Mouse (Mus musculus) CH12.LX (cell line): ENCODE measurements around the gene AC131692.1. TPM values are rescaled to one million over a fixed set of nuclear protein-coding genes. Genes with fewer than 3 reads are reported as not detected.

Experiments used
- DNase-seq: peaks from one replicate; pipeline ENCODE4 v3.0.0-alpha.2; 2013; ENCODE audit errors: extremely low read depth
- H3K27ac ChIP-seq: 2 replicates; pipeline ENCODE4 v1.5.1; 2012; ENCODE audit warnings: low read depth, mild to moderate bottlenecking, control low read depth, moderate library complexity; ENCODE audit not compliant: insufficient read depth
- H3K27me3 ChIP-seq: replicated peaks from 2 replicates; pipeline ENCODE3; 2012; ENCODE audit warnings: inconsistent platforms
- H3K36me3 ChIP-seq, 2 experiments: replicated peaks in 1 of 2; 2 replicates each; pipeline versions ENCODE3 to v1.6.1; 2012; ENCODE audit warnings: inconsistent platforms in 1 of 2, low read length in 1 of 2, mild to moderate bottlenecking in 1 of 2, mixed read lengths in 1 of 2, moderate library complexity in 1 of 2; ENCODE audit not compliant: control insufficient read depth in 1 of 2, insufficient read depth in 1 of 2
- H3K4me1 ChIP-seq, 2 experiments: 2 replicates each; pipeline ENCODE4 v1.6.1; 2012; ENCODE audit warnings: inconsistent platforms in 1 of 2, moderate library complexity in 1 of 2; ENCODE audit not compliant: insufficient read depth in 2 of 2, control insufficient read depth in 1 of 2
- H3K4me2 ChIP-seq: 2 replicates; pipeline ENCODE4 v1.6.1; 2012; ENCODE audit warnings: low read depth, mild to moderate bottlenecking, control low read depth; ENCODE audit not compliant: poor library complexity, insufficient read depth, severe bottlenecking
- H3K4me3 ChIP-seq, 3 experiments: fragments of 150-350 bp in 1 of 3; sonication (generic) in 1 of 3; replicated peaks in 1 of 3; 2 replicates each; pipeline versions ENCODE3 to v1.5.1; 2011 to 2012; ENCODE audit warnings: low read depth in 2 of 3, low read length in 2 of 3, mild to moderate bottlenecking in 2 of 3, moderate library complexity in 2 of 3, control low read depth in 1 of 3, improper control_type of control experiment in 1 of 3, inconsistent platforms in 1 of 3, mixed read lengths in 1 of 3; ENCODE audit not compliant: poor library complexity in 1 of 3
- H3K79me2 ChIP-seq: replicated peaks from 2 replicates; pipeline ENCODE4 v1.6.1; 2012; ENCODE audit warnings: mild to moderate bottlenecking, moderate library complexity; ENCODE audit not compliant: control insufficient read depth, poor library complexity, insufficient read depth, severe bottlenecking; ENCODE audit errors: extremely low read depth
- H3K9ac ChIP-seq: 2 replicates; pipeline ENCODE4 v1.6.1; 2012; ENCODE audit warnings: low read depth, mild to moderate bottlenecking, control low read depth, moderate library complexity; ENCODE audit not compliant: insufficient read depth
- H3K9me3 ChIP-seq: replicated peaks from 2 replicates; pipeline ENCODE3; 2012; ENCODE audit warnings: low read length, inconsistent platforms, mixed read lengths
- CHD2 ChIP-seq: IDR thresholded peaks from 2 replicates; pipeline ENCODE4 v1.6.1; 2011; ENCODE audit warnings: low read length, improper control_type of control experiment
- EP300 ChIP-seq: IDR thresholded peaks from 2 replicates; pipeline ENCODE4 v1.6.1; 2011; ENCODE audit warnings: low read length, improper control_type of control experiment
- ETS1 ChIP-seq: conservative IDR thresholded peaks from 2 replicates; pipeline ENCODE4 v1.6.1; 2012; ENCODE audit warnings: low read depth, mild to moderate bottlenecking, inconsistent platforms, low read length, improper control_type of control experiment, moderate library complexity
- GABPA ChIP-seq: IDR thresholded peaks from 2 replicates; pipeline ENCODE4 v1.6.1; 2012; ENCODE audit warnings: low read depth, low read length, improper control_type of control experiment, inconsistent platforms; ENCODE audit not compliant: insufficient replicate concordance
- IRF4 ChIP-seq: IDR thresholded peaks from 2 replicates; pipeline ENCODE4 v1.6.1; 2014; ENCODE audit warnings: low read depth, mild to moderate bottlenecking, inconsistent platforms, low read length, improper control_type of control experiment
- MAFK ChIP-seq: IDR thresholded peaks from 2 replicates; pipeline ENCODE4 v1.6.1; 2011; ENCODE audit warnings: low read length, improper control_type of control experiment; ENCODE audit not compliant: insufficient replicate concordance
- MXI1 ChIP-seq: IDR thresholded peaks from 2 replicates; pipeline ENCODE4 v1.6.1; 2011; ENCODE audit warnings: mild to moderate bottlenecking, low read depth, low read length, improper control_type of control experiment
- MYC ChIP-seq: IDR thresholded peaks from 2 replicates; pipeline ENCODE4 v1.6.1; 2011; ENCODE audit warnings: low read depth, mild to moderate bottlenecking, improper control_type of control experiment, low read length
- NELFE ChIP-seq: IDR thresholded peaks from 2 replicates; pipeline ENCODE4 v1.6.1; 2011; ENCODE audit warnings: low read depth, low read length, improper control_type of control experiment
- POLR2AphosphoS2 ChIP-seq: IDR thresholded peaks from 2 replicates; pipeline ENCODE4 v1.6.1; 2011; ENCODE audit warnings: low read depth, low read length, improper control_type of control experiment
- SIN3A ChIP-seq: IDR thresholded peaks from 2 replicates; pipeline ENCODE4 v1.6.1; 2012; ENCODE audit warnings: low read length, improper control_type of control experiment, inconsistent platforms
- UBTF ChIP-seq: IDR thresholded peaks from 2 replicates; pipeline ENCODE4 v1.6.1; 2012; ENCODE audit warnings: low read depth, mild to moderate bottlenecking, inconsistent platforms, low read length, improper control_type of control experiment, moderate library complexity
- ZMIZ1 ChIP-seq: IDR thresholded peaks from 2 replicates; pipeline ENCODE4 v1.6.1; 2012; ENCODE audit warnings: low read depth, mild to moderate bottlenecking, inconsistent platforms, low read length, improper control_type of control experiment
- dilution Hi-C: fragments of 300-500 bp; cut with MboI; formaldehyde crosslinking; loops from 2 replicates; pipeline ENCODE4 v1.14.3; 2020; ENCODE audit warnings: low sequenced_read_pairs; ENCODE audit not compliant: extremely low pct_unique_long_range_greater_than_20kb, extremely low pct_ligation_motif_present
- in situ Hi-C: fragments of 300-500 bp; cut with MboI; formaldehyde crosslinking; loops from 3 replicates; pipeline ENCODE4 v1.14.3; 2019; ENCODE audit warnings: low sequenced_read_pairs, low pct_ligation_motif_present, low pct_unique_long_range_greater_than_20kb, mixed read lengths
- polyA plus RNA-seq: library from polyadenylated mRNA; unstranded; fragments of >175 nt; gene quantifications from 2 replicates; pipeline ENCODE4 v1.2.1, GENCODE M21; 2012; ENCODE audit warnings: low read depth; ENCODE audit not compliant: insufficient read length
- total RNA-seq, 2 experiments: library from RNA; depleted of rRNA; stranded (reverse); fragments of 300-350 nt in 1 of 2; fragments of >200 nt in 1 of 2; gene quantifications; 2 replicates each; pipeline ENCODE4 v1.2.3; 2012 to 2014

Gene AC131692.1
- total and polyA plus RNA-seq, 3 experiments = 0.74 to 4.7 (median 0.81) TPM

GRCm38 (mm10) chr19:6118677-6119185 is 24.5 kb downstream of the AC131692.1 start:
- no peak for TF ChIP-seq ETS1
- no peak for TF ChIP-seq MXI1
- 0 out of 2 replicates have a peak, but pooled peaks have one; percentile 14 for TF ChIP-seq CHD2
- 0 out of 2 replicates have a peak, but pooled peaks have one; percentile 2 for TF ChIP-seq SIN3A
- TF ChIP-seq EP300 = 0 out of 2 replicates have a peak, but pooled peaks have one; percentile 23
- TF ChIP-seq NELFE = no peak
- TF ChIP-seq MYC = no peak
- peak; percentile 3; the same call in 1 of the 2 replicates for TF ChIP-seq IRF4
- TF ChIP-seq POLR2AphosphoS2 = 0 out of 2 replicates have a peak, but pooled peaks have one; percentile 22
- no peak for TF ChIP-seq UBTF
- Histone ChIP-seq H3K27ac (peak overlapping the region; percentile 26), H3K79me2 (peaks cover 14% of the 10 kb centered on the region), H3K27me3 (no peaks in the 10 kb centered on the region), H3K36me3 (peaks cover 30 to 68% of the 10 kb centered on the region in 2 experiments), H3K4me1 (peaks cover 6 to 30% of the 10 kb centered on the region in 2 experiments; a peak in 3 of 4 replicates), H3K9me3 (no peaks in the 10 kb centered on the region), H3K4me2 (peak overlapping the region; percentile 37), H3K4me3 (peak overlapping the region; percentile 60 to 90 (median 78)), H3K9ac (peak overlapping the region; percentile 62)
- dilution Hi-C loops (no loop called here), in situ Hi-C loops (no loop called here)
- DNase-seq = no peak

DNA sequence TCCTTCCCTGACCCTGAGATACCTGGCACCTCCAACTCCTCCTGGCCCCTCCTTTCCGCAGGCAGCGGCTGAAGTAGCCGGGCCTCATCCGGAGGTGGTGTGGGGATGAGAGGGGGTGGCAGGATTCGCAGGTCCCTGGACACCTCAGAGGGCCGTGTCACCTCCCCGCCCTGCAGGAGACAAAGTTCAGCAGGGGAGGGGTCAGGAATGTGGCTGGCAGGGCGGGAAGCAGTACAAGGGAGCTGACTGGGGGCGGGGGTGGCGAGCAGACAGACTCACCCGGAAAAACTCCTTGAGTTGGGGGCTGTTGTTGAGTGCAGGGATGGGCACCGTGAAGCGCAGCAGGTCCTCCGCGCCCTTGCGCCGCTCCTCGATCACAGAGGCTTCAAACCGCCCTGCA is 27.5 kb downstream of the AC131692.1 start:
- peaks cover 1 to 16% of the 10 kb centered on the region in 2 experiments; a peak in 3 of 4 replicates for H3K4me1 ChIP-seq
- in situ Hi-C loops = loop anchor here (5.0 to 10.0 kb wide), 2 partner anchors 34 to 157 kb away; partner anchors contain the start of gene Pola2
- dilution Hi-C loops = no loop called here
- H3K4me3 ChIP-seq = no peak overlapping the region
- no peaks in the 10 kb centered on the region for H3K27me3 ChIP-seq
- H3K79me2 ChIP-seq = peaks cover 9% of the 10 kb centered on the region
- no peak overlapping the region for H3K4me2 ChIP-seq
- H3K9ac ChIP-seq = no peak overlapping the region
- H3K9me3 ChIP-seq = no peaks in the 10 kb centered on the region
- TF ChIP-seq MXI1 = no peak
- TF ChIP-seq GABPA = no peak
- no peak for TF ChIP-seq UBTF
- TF ChIP-seq ZMIZ1 = no peak
- TF ChIP-seq MAFK = no peak
- TF ChIP-seq, all 38 proteins: peak for 0
- Histone ChIP-seq H3K27ac (no peak overlapping the region), H3K36me3 (peaks cover 5 to 42% of the 10 kb centered on the region in 2 experiments)
- DNase-seq = no peak
